Mouse (Mus musculus) kidney, embryonic 16.5 days (tissue): ENCODE measurements around the gene Snd1. TPM values are rescaled to one million over a fixed set of nuclear protein-coding genes. Genes with fewer than 3 reads are reported as not detected.

ENCODE experiments used
- ATAC-seq: fragments of 200-750 bp; cut with Nextera tagmentation; 2 replicates; pipeline ENCODE4 v1.8.0; 2017; ENCODE audit warnings: moderate TSS enrichment; ENCODE audit not compliant: low FRiP score, low TSS enrichment
- H3K27ac ChIP-seq: fragments of 300-500 bp; sonication (generic); 2 replicates; pipeline ENCODE4 v1.5.1; 2014; ENCODE audit warnings: low read length
- H3K27me3 ChIP-seq: fragments of 300-500 bp; sonication (generic); 2 replicates; pipeline ENCODE4 v1.6.1; 2014; ENCODE audit warnings: low read length, control low read depth, mixed read lengths; ENCODE audit not compliant: insufficient read depth
- H3K36me3 ChIP-seq: fragments of 300-500 bp; sonication (generic); 2 replicates; pipeline ENCODE4 v1.6.1; 2014; ENCODE audit warnings: low read length, control low read depth, mixed read lengths; ENCODE audit not compliant: insufficient read depth
- H3K4me1 ChIP-seq: fragments of 300-500 bp; sonication (generic); 2 replicates; pipeline ENCODE4 v1.6.1; 2014; ENCODE audit warnings: low read length, control low read depth, mixed read lengths; ENCODE audit not compliant: insufficient read depth
- H3K4me2 ChIP-seq: fragments of 300-500 bp; sonication (generic); replicated peaks from 2 replicates; pipeline ENCODE4 v1.6.1; 2014; ENCODE audit warnings: low read depth, low read length
- H3K4me3 ChIP-seq: fragments of 300-500 bp; sonication (generic); 2 replicates; pipeline ENCODE4 v1.5.1; 2014; ENCODE audit warnings: mild to moderate bottlenecking, low read length
- H3K9ac ChIP-seq: fragments of 300-500 bp; sonication (generic); replicated peaks from 2 replicates; pipeline ENCODE4 v1.6.1; 2014; ENCODE audit warnings: low read length
- H3K9me3 ChIP-seq: fragments of 300-500 bp; sonication (generic); 2 replicates; pipeline ENCODE4 v1.6.1; 2016; ENCODE audit warnings: low read length, control low read depth
- WGBS: fragments of 180-500 bp; shearing (Covaris S2); extraction: QIAGEN DNeasy Blood & Tissue Kit; methylation state at CpG from one replicate; pipeline ENCODE4 v1.1.7; 2014; 5-methylcytosine and 5-hydroxymethylcytosine counted together
- polyA plus RNA-seq: library from polyadenylated mRNA; unstranded; fragments of >200 nt; fragmentation: Nextera tagmentation; extraction: Ambion mirVana; gene quantifications from 2 replicates; pipeline ENCODE4 v1.2.1, GENCODE M21; 2015

Gene Snd1
- polyA plus RNA-seq, 1 experiment from 2014 or later, result 136 TPM

GRCm38 (mm10) chr6:28527459-28527858 is 52.5 kb downstream of the Snd1 start:
- Histone ChIP-seq H3K9ac (no peak overlapping the region), H3K9me3 (no peaks in the 10 kb centered on the region)

GRCm38 (mm10) chr6:28528208-28528607 is 53.3 kb downstream of the Snd1 start:
- Histone ChIP-seq H3K9ac (no peak overlapping the region), H3K4me2 (no peak overlapping the region), H3K9me3 (no peaks in the 10 kb centered on the region), H3K27me3 (no peaks in the 10 kb centered on the region), H3K4me1 (no peaks in the 10 kb centered on the region), H3K36me3 (peaks cover 58% of the 10 kb centered on the region), H3K4me3 (no peak overlapping the region), H3K27ac (no peak overlapping the region)
- no peak for ATAC-seq
- WGBS, result 87% methylated on average over 6 of the region's 6 CpGs

More at GRCm38 (mm10) chr6:28527459-28527858, 52.5 kb downstream of the Snd1 start:
- Histone ChIP-seq H3K27ac (no peak overlapping the region), H3K4me1 (no peaks in the 10 kb centered on the region), H3K4me2 (no peak overlapping the region), H3K36me3 (peaks cover 51% of the 10 kb centered on the region), H3K27me3 (no peaks in the 10 kb centered on the region), H3K4me3 (no peak overlapping the region)
- ATAC-seq, result no peak
- 92% methylated on average over 10 of the region's 10 CpGs for WGBS

GRCm38 (mm10) chr6:28536464-28536863 is 61.5 kb downstream of the Snd1 start:
- Histone ChIP-seq H3K4me1 (no peaks in the 10 kb centered on the region), H3K4me2 (no peak overlapping the region), H3K27ac (no peak overlapping the region), H3K27me3 (no peaks in the 10 kb centered on the region), H3K4me3 (no peak overlapping the region), H3K36me3 (peaks cover 10% of the 10 kb centered on the region; the same call in 1 of the 2 replicates), H3K9me3 (no peaks in the 10 kb centered on the region), H3K9ac (no peak overlapping the region)
- WGBS, result 87% methylated on average over 5 of the region's 5 CpGs
- ATAC-seq, result no peak

GRCm38 (mm10) chr6:28537851-28538527 is 63.0 kb downstream of the Snd1 start:
- H3K4me2 ChIP-seq, result no peak overlapping the region
- no peak overlapping the region for H3K9ac ChIP-seq
- H3K4me3 ChIP-seq, result no peak overlapping the region
- WGBS, result 71% methylated on average over 10 of the region's 10 CpGs
- no peaks in the 10 kb centered on the region for H3K9me3 ChIP-seq
- H3K36me3 ChIP-seq, result peaks cover 9% of the 10 kb centered on the region; the same call in 1 of the 2 replicates
- no peaks in the 10 kb centered on the region for H3K27me3 ChIP-seq
- no peak for ATAC-seq
- H3K4me1 ChIP-seq, result no peaks in the 10 kb centered on the region
- H3K27ac ChIP-seq, result no peak overlapping the region

GRCm38 (mm10) chr6:28542298-28542701 is 67.4 kb downstream of the Snd1 start:
- Histone ChIP-seq H3K4me2 (no peak overlapping the region), H3K27me3 (no peaks in the 10 kb centered on the region), H3K4me3 (no peak overlapping the region), H3K27ac (no peak overlapping the region), H3K36me3 (peaks cover 14% of the 10 kb centered on the region; the same call in 1 of the 2 replicates), H3K9me3 (no peaks in the 10 kb centered on the region), H3K9ac (no peak overlapping the region), H3K4me1 (no peaks in the 10 kb centered on the region)
- ATAC-seq, result no peak; the same call in 1 of the 2 replicates
- 56% methylated on average over 6 of the region's 6 CpGs for WGBS

- Histone ChIP-seq H3K4me3 (no peak overlapping the region), H3K27me3 (no peaks in the 10 kb centered on the region), H3K9me3 (no peaks in the 10 kb centered on the region), H3K9ac (no peak overlapping the region), H3K4me1 (no peaks in the 10 kb centered on the region; the same call in 1 of the 2 replicates), H3K27ac (no peak overlapping the region), H3K36me3 (peaks cover 25% of the 10 kb centered on the region; the same call in 1 of the 2 replicates), H3K4me2 (no peak overlapping the region)
- ATAC-seq, result no peak
- WGBS, result 79% methylated on average over 2 of the region's 2 CpGs
Observed at GRCm38 (mm10) chr6:28546943-28547342, 72.0 kb downstream of the Snd1 start.

GRCm38 (mm10) chr6:28549374-28549773 is 74.4 kb downstream of the Snd1 start:
- Histone ChIP-seq H3K4me3 (no peak overlapping the region), H3K9ac (no peak overlapping the region), H3K27ac (no peak overlapping the region), H3K4me1 (no peaks in the 10 kb centered on the region; the same call in 1 of the 2 replicates), H3K27me3 (no peaks in the 10 kb centered on the region), H3K9me3 (no peaks in the 10 kb centered on the region), H3K4me2 (no peak overlapping the region), H3K36me3 (peaks cover 22% of the 10 kb centered on the region; the same call in 1 of the 2 replicates)
- ATAC-seq, result no peak
- WGBS, result 94% methylated on average over 2 of the region's 2 CpGs

- H3K36me3 ChIP-seq, result peaks cover 25% of the 10 kb centered on the region; the same call in 1 of the 2 replicates
- no peak overlapping the region for H3K4me3 ChIP-seq
- no peaks in the 10 kb centered on the region; the same call in 1 of the 2 replicates for H3K4me1 ChIP-seq
- H3K9ac ChIP-seq, result no peak overlapping the region
- WGBS, result 73% methylated on average over 7 of the region's 7 CpGs
- H3K27me3 ChIP-seq, result no peaks in the 10 kb centered on the region
- no peak overlapping the region for H3K4me2 ChIP-seq
- H3K27ac ChIP-seq, result no peak overlapping the region
- no peak for ATAC-seq
- H3K9me3 ChIP-seq, result no peaks in the 10 kb centered on the region
Observed at GRCm38 (mm10) chr6:28550255-28551004, 75.5 kb downstream of the Snd1 start.

- 0 out of 2 replicates have a peak, but pooled peaks cover 10% of the 10 kb centered on the region for H3K36me3 ChIP-seq
- no peak for ATAC-seq
- no peak overlapping the region for H3K4me3 ChIP-seq
- no peaks in the 10 kb centered on the region for H3K27me3 ChIP-seq
- H3K9ac ChIP-seq, result no peak overlapping the region
- H3K4me2 ChIP-seq, result no peak overlapping the region
- H3K9me3 ChIP-seq, result no peaks in the 10 kb centered on the region
- WGBS, result 86% methylated on average over 1 of the region's 1 CpGs
- H3K4me1 ChIP-seq, result no peaks in the 10 kb centered on the region; the same call in 1 of the 2 replicates
- no peak overlapping the region for H3K27ac ChIP-seq
Observed at GRCm38 (mm10) chr6:28554470-28554869, 79.5 kb downstream of the Snd1 start.

- 64% methylated on average over 6 of the region's 6 CpGs for WGBS
- H3K9me3 ChIP-seq, result no peaks in the 10 kb centered on the region
- no peak overlapping the region for H3K4me3 ChIP-seq
- H3K36me3 ChIP-seq, result 0 out of 2 replicates have a peak, but pooled peaks cover 10% of the 10 kb centered on the region
- no peak overlapping the region; the same call in 1 of the 2 replicates for H3K27ac ChIP-seq
- H3K4me1 ChIP-seq, result no peaks in the 10 kb centered on the region
- no peak overlapping the region for H3K9ac ChIP-seq
- no peaks in the 10 kb centered on the region for H3K27me3 ChIP-seq
- no peak overlapping the region for H3K4me2 ChIP-seq
- no peak for ATAC-seq
Observed at GRCm38 (mm10) chr6:28555002-28555401, 80.1 kb downstream of the Snd1 start.
